Mouse (Mus musculus) hindbrain, embryonic 10.5 days (tissue): ENCODE results near the gene S100a11. TPM values are rescaled to one million over a fixed set of nuclear protein-coding genes. Genes with fewer than 3 reads are reported as not detected.

ENCODE experiments used
- DNase-seq: peaks from one replicate; pipeline ENCODE4 v3.0.0-alpha.2; 2017; ENCODE audit warnings: low spot score
- H3K27ac ChIP-seq: fragments of 300-500 bp; sonication (generic); 2 replicates; pipeline ENCODE4 v1.5.1; 2016; ENCODE audit warnings: mild to moderate bottlenecking, moderate library complexity
- H3K27me3 ChIP-seq: fragments of 300-500 bp; sonication (generic); 2 replicates; pipeline ENCODE4 v1.6.1; 2016; ENCODE audit warnings: mild to moderate bottlenecking; ENCODE audit not compliant: poor library complexity, insufficient read depth, severe bottlenecking
- H3K36me3 ChIP-seq: fragments of 300-500 bp; sonication (generic); 2 replicates; pipeline ENCODE4 v1.6.1; 2016; ENCODE audit warnings: mild to moderate bottlenecking, moderate library complexity
- H3K4me1 ChIP-seq: fragments of 300-500 bp; sonication (generic); replicated peaks from 2 replicates; pipeline ENCODE4 v1.6.1; 2016; ENCODE audit warnings: mild to moderate bottlenecking
- H3K4me3 ChIP-seq: fragments of 300-500 bp; sonication (generic); 2 replicates; pipeline ENCODE4 v1.5.1; 2016; ENCODE audit warnings: mild to moderate bottlenecking, moderate library complexity
- H3K9me3 ChIP-seq: fragments of 300-500 bp; sonication (generic); 2 replicates; pipeline ENCODE4 v1.6.1; 2016; ENCODE audit warnings: mild to moderate bottlenecking, moderate library complexity
- WGBS: fragments of 180-500 bp; shearing (Covaris S2); methylation state at CpG from one replicate; pipeline ENCODE4 v1.1.7; 2016; 5-methylcytosine and 5-hydroxymethylcytosine counted together
- polyA plus RNA-seq: library from polyadenylated mRNA; unstranded; fragments of >200 nt; fragmentation: Nextera tagmentation; extraction: Ambion mirVana; gene quantifications from 2 replicates; pipeline ENCODE4 v1.2.1, GENCODE M21; 2016

The S100a11 gene
- polyA plus RNA-seq, 1 experiment from 2014 or later = 404 TPM

DNA sequence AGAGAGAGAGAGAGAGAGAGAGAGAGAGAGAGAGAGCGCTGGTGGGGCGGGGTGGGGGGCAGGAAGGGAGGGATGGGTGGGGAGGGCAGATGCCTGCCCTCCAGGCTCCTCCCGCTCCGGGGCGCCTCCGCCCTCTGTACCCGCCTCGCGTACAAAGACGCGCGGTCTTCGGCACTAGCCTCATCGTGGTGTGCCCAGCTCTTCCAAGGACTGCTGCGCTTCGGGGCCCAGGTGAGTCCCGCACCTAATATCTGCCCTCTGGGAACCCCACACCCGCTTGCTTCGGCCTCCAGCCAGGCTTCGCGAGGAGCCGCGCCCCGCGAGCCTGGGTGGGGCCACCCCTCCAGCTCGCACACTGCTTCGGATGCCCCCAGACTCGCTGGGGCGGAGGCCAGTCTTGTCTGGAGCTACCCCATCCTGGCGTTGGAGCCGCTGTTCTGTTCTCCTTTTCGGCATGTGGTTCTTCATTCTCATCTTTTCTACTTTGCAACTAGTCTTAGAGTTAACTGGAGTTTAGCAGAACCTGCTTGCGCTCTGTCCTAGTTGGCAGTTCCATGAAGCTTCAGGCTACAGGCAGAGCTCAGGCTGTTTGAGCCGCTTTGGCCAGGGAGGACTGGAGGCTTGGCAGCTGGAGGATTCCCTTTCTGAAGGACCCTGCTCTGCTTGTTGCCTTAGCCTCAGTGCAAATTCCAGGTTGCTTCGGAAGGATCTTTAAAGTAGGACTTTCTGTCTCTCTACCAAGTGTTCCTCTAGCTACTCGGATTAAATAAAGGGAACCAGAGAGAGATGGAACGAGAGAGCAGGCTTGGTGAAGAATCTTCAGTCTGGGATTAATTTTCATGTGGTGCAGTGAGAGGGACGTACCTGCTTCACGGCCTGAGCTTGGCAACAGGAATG is 34.9 kb downstream of the S100a11 start, which contains the start of gene S100a10:
Gene S100a10 (plus strand): TSS at position 100 of the 897 bp plus-strand sequence.
- Histone ChIP-seq H3K4me1 (peaks cover 20% of the 10 kb centered on the region), H3K4me3 (peak within 1 kb of the TSS; percentile 63), H3K9me3 (no peaks in the 10 kb centered on the region), H3K27me3 (peaks cover 18% of the 10 kb centered on the region), H3K36me3 (no peaks in the 10 kb centered on the region), H3K27ac (peak within 1 kb of the TSS; percentile 87)
- peak; percentile 54 for DNase-seq
- WGBS = 3% methylated on average over 39 of the region's 39 CpGs

DNA sequence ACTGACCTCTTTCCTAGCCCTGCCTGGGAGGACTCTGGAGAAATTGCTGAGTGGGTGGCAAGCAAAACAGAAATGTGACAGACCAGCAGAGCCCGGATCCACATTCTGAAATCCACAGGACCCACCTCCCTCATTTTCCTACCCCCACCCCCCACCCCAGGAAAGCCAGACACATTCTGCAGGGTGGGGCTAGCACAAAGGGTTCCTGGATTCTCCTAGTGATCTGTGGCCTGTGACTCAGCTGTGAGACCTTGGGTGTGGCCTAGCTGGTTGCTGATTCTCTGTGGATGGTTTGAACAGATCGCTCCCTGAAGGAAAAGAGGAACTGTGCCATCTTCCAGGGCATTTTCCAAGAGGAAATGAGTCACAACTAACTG is 35.6 kb downstream of the S100a11 start:
- peaks cover 18% of the 10 kb centered on the region for H3K27me3 ChIP-seq
- peaks cover 20% of the 10 kb centered on the region for H3K4me1 ChIP-seq
- DNase-seq = peak; percentile 31
- H3K9me3 ChIP-seq = no peaks in the 10 kb centered on the region
- H3K27ac ChIP-seq = peak overlapping the region; percentile 87
- H3K4me3 ChIP-seq = peak overlapping the region; percentile 63
- WGBS = 41% methylated on average over 2 of the region's 2 CpGs
- 0 out of 2 replicates have a peak, but pooled peaks cover 2% of the 10 kb centered on the region for H3K36me3 ChIP-seq

- Histone ChIP-seq H3K36me3 (0 out of 2 replicates have a peak, but pooled peaks cover 6% of the 10 kb centered on the region), H3K9me3 (no peaks in the 10 kb centered on the region), H3K4me1 (peaks cover 20% of the 10 kb centered on the region), H3K4me3 (peak overlapping the region; percentile 63; the same call in 1 of the 2 replicates), H3K27me3 (peaks cover 18% of the 10 kb centered on the region), H3K27ac (no peak overlapping the region)
- no peak for DNase-seq
- WGBS = 85% methylated on average over 1 of the region's 1 CpGs
These were observed 36.3 kb downstream of the S100a11 start for GRCm38 (mm10) chr3:93556599-93556998.

- Histone ChIP-seq H3K27ac (no peak overlapping the region), H3K4me1 (peaks cover 20% of the 10 kb centered on the region), H3K4me3 (no peak overlapping the region), H3K9me3 (no peaks in the 10 kb centered on the region), H3K36me3 (0 out of 2 replicates have a peak, but pooled peaks cover 7% of the 10 kb centered on the region), H3K27me3 (peaks cover 18% of the 10 kb centered on the region)
- WGBS = 57% methylated on average over 4 of the region's 4 CpGs
- DNase-seq = no peak
These were observed 37.2 kb downstream of the S100a11 start for GRCm38 (mm10) chr3:93557471-93557870.

- H3K9me3 ChIP-seq = no peaks in the 10 kb centered on the region
- H3K4me3 ChIP-seq = no peak overlapping the region
- peaks cover 14% of the 10 kb centered on the region for H3K4me1 ChIP-seq
- no peak for DNase-seq
- 91% methylated on average over 6 of the region's 6 CpGs for WGBS
- H3K27me3 ChIP-seq = peaks cover 5% of the 10 kb centered on the region
- no peak overlapping the region for H3K27ac ChIP-seq
- 0 out of 2 replicates have a peak, but pooled peaks cover 7% of the 10 kb centered on the region for H3K36me3 ChIP-seq
These were observed 39.7 kb downstream of the S100a11 start for GRCm38 (mm10) chr3:93559961-93560360.

- WGBS = 94% methylated on average over 2 of the region's 2 CpGs
- Histone ChIP-seq H3K36me3 (0 out of 2 replicates have a peak, but pooled peaks cover 7% of the 10 kb centered on the region), H3K4me3 (no peak overlapping the region), H3K9me3 (no peaks in the 10 kb centered on the region), H3K27me3 (no peaks in the 10 kb centered on the region), H3K4me1 (no peaks in the 10 kb centered on the region), H3K27ac (no peak overlapping the region)
- no peak for DNase-seq
These were observed 42.1 kb downstream of the S100a11 start for GRCm38 (mm10) chr3:93562372-93562771.

DNA sequence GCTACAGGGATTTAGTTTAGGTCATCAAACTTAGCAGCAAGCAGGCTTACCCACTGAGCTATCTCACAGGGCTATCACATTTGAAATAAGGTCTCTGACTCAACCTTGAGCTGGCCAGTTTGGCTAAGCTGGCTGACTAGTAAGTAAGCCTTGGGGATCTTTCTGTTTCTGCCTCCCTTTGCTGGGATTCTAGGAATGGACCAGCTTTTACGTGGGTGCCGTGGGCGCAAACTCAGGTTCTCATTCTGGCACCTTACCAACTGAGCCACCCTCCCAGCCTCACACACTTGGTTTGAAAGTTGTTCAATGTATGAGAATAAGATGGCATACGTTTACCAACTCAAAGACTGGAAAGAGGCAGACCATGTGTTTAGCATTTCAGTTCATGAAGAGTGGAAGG is 42.9 kb downstream of the S100a11 start:
- Histone ChIP-seq H3K4me1 (no peaks in the 10 kb centered on the region), H3K4me3 (no peak overlapping the region), H3K9me3 (no peaks in the 10 kb centered on the region), H3K27me3 (no peaks in the 10 kb centered on the region), H3K36me3 (0 out of 2 replicates have a peak, but pooled peaks cover 7% of the 10 kb centered on the region), H3K27ac (no peak overlapping the region)
- DNase-seq = no peak
- WGBS = 93% methylated on average over 4 of the region's 4 CpGs

- 90% methylated on average over 3 of the region's 3 CpGs for WGBS
- H3K4me3 ChIP-seq = no peak overlapping the region
- no peak overlapping the region for H3K27ac ChIP-seq
- no peaks in the 10 kb centered on the region for H3K36me3 ChIP-seq
- no peak for DNase-seq
- H3K4me1 ChIP-seq = no peaks in the 10 kb centered on the region
- H3K27me3 ChIP-seq = no peaks in the 10 kb centered on the region
- H3K9me3 ChIP-seq = no peaks in the 10 kb centered on the region
These were observed 46.6 kb downstream of the S100a11 start for GRCm38 (mm10) chr3:93566892-93567291.

DNA sequence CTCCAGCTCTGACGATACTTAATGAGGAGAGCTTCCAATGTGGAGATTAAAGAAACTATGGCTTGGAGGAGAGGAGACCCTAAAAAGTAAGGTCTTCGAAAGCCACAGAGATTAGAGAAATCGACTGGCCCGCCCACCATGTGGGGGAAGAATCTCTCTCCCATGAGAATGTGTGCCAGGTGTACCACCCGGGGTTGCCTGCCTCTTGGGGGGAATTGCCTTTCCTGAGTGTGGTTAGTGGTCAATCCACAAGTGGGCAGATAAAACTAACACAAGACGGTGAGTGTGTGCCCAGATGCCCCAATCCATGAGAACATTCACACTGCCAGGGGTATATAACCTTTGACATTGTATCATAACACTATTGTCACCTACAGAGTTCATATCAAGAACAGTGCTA is 47.4 kb downstream of the S100a11 start:
- no peak for DNase-seq
- Histone ChIP-seq H3K27ac (no peak overlapping the region), H3K36me3 (no peaks in the 10 kb centered on the region), H3K4me1 (no peaks in the 10 kb centered on the region), H3K27me3 (no peaks in the 10 kb centered on the region), H3K4me3 (no peak overlapping the region), H3K9me3 (no peaks in the 10 kb centered on the region)
- WGBS = 93% methylated on average over 6 of the region's 6 CpGs

DNA sequence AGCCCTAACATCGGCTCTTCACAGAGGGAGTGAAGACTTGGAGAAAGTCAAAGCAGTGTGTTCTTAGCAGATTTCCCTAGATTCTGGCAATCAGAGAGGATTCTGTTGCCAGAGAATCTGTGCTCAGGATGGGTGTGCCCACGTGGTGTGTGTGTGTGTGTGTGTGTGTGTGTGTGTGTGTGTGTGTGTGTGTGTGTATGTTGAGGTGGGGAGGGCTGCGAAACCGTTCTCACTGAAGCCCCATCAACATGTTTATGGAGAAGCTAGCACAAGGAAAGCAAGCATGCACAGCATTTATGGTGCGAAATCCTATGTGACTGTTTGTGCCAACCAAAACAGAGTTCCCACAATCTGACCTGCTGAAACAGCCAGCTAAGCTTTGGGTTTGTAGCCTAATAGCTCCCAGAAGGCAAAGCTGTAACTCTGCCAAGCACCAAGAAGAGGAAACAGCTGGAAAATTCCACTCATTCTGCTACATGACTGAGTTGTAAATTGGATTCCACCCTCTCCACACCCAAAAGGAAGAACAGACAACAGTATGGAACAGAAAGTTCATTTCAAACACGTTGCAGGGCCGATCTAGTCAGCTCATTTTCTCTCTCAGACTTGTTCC is 48.2 kb downstream of the S100a11 start:
- Histone ChIP-seq H3K27ac (no peak overlapping the region), H3K27me3 (no peaks in the 10 kb centered on the region), H3K36me3 (no peaks in the 10 kb centered on the region), H3K4me3 (no peak overlapping the region), H3K4me1 (no peaks in the 10 kb centered on the region), H3K9me3 (no peaks in the 10 kb centered on the region)
- 86% methylated on average over 7 of the region's 7 CpGs for WGBS
- DNase-seq = no peak

GRCm38 (mm10) chr3:93569046-93569445 is 48.8 kb downstream of the S100a11 start:
- Histone ChIP-seq H3K4me3 (no peak overlapping the region), H3K27ac (no peak overlapping the region), H3K4me1 (no peaks in the 10 kb centered on the region), H3K27me3 (no peaks in the 10 kb centered on the region), H3K36me3 (no peaks in the 10 kb centered on the region), H3K9me3 (no peaks in the 10 kb centered on the region)
- no peak for DNase-seq
- 75% methylated on average over 2 of the region's 2 CpGs for WGBS

DNA sequence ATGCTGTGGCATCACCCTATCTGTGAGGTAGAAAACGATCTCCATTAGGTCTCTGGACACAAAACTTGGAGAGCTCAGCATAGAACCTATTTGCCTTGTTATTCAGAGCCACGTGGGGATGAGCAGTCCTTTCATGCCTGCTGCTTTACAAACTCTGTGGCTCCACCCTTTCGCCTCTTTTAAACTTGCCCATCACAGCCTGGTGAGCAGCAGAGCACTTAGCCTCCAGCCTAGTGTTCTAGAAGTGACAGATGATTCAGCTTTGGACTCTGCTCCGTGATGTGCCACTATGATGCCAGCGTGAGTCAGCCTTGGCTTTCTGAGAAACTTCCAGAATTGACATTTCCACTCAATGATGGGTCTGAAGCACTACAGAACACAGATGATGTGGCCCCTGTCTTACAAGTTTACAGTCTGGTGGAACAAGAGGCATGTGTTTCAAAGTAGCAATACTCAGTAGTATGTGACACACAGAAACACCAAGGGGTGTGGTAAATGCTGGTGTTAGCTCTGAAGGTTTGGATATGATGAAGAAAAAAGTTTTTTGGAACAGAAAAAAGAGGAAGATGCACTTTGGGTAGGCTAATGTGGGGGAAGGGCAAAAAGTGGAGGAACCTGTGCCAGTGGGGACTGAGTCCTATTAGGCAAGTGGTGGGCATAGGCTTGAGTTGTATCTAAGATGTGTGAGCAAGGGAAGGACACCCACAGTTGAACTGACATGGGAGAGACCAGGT is 51.9 kb downstream of the S100a11 start:
- no peaks in the 10 kb centered on the region for H3K4me1 ChIP-seq
- H3K27me3 ChIP-seq = no peaks in the 10 kb centered on the region
- WGBS = 71% methylated on average over 5 of the region's 5 CpGs
- H3K36me3 ChIP-seq = no peaks in the 10 kb centered on the region
- DNase-seq = no peak
- no peak overlapping the region for H3K4me3 ChIP-seq
- H3K9me3 ChIP-seq = no peaks in the 10 kb centered on the region
- H3K27ac ChIP-seq = no peak overlapping the region
